Mouse (Mus musculus) thymus, postnatal 4 days (tissue): Measurements from ENCODE around the gene Figla.

Experiments used
- DNase-seq: peaks from one replicate; pipeline ENCODE4 v3.0.0; 2021

The Figla gene

DNA sequence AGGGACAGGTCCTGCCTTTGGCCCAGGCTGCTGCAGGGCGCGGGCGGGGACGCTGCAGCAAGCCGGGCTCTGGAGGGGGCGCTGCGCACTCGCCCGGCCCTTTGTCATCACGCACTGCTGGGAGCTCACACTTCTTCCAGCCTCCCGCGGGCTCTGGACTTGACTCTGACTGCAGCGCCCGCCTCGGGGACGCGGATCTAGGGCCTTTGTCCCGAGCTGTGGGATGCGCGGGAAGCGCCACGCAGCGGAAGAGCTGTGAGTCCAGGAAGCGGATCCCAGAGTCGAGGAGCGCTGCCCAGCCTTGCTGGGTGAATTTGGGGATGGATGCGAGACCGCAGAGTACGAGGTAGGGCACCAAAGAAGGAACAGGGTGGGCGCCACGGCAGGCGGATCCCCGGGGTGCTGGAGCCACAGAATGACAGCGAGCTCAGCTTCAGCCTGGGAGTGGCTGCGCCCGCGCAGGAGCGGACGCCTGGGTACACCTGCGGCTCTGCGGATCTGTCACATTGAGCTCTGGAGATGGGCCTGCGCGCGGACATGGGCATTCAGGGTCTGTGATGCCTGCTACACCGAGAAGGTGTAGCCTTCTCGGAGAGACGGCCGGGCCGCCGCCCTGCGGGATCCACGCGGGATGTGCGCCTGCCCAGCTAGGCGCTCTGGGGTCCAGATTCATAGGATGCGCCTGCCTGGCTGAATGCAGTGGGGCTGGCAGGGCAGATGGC lies 12.8 kb downstream of the Figla start, which contains the start of gene Add2:
Gene Add2, plus strand, starts transcription at position 81 of the 722 bp plus-strand sequence.
- no peak for DNase-seq

DNA sequence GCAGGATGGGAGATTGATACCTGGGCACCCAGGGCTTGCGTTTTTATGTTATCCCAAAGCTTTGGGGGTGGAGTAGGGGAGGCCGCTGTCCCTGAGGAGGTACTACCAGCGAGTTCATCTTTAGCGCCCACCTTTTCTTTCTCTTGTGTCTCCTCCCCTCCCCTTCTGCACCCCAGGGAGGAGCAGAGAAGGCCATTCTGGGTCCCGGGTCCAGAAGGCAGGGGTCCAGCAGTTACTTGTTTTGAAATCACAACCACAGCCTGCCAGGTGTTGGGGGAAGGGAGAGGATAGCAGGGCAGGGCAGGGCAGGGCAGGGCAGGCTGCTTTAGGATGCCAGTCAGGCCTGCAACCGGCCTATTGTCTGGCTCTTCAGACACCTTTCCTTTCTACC lies 13.3 kb downstream of the Figla start:
- no peak for DNase-seq

DNA sequence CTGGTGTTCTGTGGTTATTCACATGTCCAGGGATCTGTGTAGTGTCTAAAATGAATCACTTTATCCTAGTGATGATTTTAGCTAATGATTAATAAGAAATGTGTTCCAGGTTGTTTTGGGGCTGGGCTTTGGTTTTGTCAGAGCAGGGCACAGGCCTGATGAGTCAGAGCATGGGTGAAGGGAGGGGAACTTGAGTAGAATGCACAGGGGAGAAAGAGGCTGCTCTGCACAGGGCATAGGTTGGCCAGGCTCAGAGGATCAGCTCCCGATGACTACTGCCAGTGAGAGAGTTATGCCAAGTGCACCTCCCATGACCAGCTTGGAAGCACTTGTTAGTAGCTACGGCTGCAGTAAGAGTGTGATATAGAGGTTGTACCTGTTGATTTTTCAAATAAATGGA lies 15.6 kb downstream of the Figla start:
- no peak for DNase-seq

- no peak for DNase-seq
Observed at GRCm38 (mm10) chr6:86033635-86034034, 17.7 kb downstream of the Figla start.

DNA sequence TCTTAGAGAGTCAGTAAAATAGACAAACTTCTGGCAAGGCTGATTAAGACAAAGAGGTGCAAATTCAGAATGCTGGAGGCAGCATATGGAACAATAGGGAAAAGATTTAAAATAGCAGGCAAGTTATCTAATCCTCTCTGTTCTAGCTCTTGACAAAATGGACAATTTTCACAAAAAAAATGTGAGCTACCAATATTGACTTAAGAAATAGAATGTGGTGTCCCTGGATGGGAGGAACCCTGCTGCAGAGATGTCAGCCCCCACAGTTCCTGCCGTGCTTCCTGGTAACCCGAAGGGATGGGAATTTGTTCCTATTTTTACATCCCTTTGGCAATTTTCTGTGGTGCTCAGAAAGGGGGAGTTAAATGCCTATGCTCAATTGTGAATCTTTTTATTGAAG lies 22.9 kb downstream of the Figla start:
- DNase-seq, result no peak

GRCm38 (mm10) chr6:86040140-86040539 lies 24.2 kb downstream of the Figla start:
- no peak for DNase-seq

DNA sequence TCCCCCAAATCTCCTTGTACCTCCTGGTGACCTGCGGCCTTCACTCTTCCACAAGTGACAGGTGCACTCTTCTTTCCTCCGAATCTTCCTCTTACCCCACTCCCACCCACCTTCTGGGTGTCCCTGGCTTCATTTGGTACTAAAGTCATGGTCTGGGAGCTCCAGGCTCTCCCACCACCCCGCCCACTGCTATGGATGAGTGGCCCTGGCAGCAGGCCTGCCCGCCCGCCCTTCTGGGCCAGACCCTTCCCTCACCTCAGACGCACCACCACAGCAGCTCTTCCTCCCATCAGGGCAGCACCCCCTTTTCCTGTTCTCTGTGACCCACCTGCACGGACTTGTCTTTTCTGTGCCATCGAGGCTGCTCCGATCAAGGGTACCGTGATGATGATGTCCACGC lies 31.5 kb downstream of the Figla start:
- no peak for DNase-seq

GRCm38 (mm10) chr6:86048509-86048908 lies 32.5 kb downstream of the Figla start:
- DNase-seq, result no peak

DNA sequence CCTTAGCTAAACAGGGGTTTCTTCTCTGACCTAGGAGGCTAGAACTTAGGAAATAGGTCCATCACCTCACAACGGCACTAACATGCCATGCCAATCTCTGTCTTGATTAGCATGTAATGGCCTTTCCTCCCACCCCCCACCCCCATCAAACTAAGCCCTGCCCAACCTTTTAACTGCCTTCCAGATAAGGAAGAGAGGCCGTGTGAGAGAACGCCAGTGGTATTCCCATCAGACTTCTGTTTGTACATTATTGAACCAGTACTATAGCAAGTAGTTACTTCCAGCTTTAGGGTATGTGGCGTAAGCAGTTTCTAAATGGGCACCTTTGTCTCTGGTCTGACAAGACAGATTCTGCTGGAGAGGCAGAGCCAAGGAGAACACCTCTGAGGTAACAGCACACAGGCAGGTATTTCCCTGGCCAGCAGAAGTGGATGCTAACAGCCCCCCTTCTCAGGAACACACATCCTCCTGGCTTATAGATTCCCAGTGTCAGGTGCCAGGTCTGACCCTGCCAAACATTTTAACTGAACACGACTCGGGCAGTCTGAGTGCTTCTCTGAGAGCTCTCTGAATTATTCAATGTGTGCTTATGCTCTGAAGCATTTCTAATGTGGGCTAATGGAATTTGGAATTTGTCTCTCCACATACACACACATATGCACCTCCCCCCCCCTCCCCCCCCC lies 34.8 kb downstream of the Figla start:
- no peak for DNase-seq

- no peak for DNase-seq
Observed at GRCm38 (mm10) chr6:86052032-86052459, 36.1 kb downstream of the Figla start.

GRCm38 (mm10) chr6:86052556-86052955 lies 36.6 kb downstream of the Figla start:
- DNase-seq, result no peak

DNA sequence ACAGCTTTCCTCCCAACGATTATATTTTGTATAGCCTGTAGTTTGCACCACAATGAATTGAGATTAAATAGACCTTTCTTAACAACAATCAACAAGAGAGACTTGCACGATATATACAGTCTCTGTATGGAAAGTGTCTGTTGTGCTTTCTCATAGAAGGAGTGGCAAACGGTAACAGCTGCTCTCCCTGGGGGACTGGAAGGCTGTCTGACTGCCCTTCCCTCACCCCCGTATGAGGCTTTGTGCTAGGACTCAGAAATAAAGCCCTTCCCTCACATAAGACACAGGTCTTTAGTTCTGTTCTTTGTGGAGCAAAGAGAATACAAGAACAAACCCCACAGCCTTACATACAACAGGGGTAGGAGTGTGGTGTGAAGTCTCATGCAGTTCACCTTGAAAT lies 37.1 kb downstream of the Figla start:
- DNase-seq, result no peak

DNA sequence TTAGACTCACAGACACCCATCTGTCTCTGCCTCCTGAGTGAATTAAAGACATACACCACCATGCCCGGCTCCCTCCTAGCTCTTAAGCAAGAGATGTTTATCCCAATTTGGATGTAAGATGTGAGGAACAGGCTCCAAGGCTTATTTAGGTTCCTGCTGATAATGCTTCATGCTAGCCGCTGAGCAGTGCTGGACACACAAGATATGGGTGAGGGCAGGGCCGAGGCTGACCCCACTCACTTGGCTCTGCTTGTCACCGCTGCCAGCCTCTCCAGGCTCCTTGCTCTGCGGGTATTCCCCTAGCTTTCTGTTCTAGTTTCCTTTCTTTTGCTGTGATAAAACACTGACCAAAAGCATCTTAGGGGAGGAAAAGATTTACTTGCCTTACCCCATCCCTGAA lies 37.6 kb downstream of the Figla start:
- no peak for DNase-seq

DNA sequence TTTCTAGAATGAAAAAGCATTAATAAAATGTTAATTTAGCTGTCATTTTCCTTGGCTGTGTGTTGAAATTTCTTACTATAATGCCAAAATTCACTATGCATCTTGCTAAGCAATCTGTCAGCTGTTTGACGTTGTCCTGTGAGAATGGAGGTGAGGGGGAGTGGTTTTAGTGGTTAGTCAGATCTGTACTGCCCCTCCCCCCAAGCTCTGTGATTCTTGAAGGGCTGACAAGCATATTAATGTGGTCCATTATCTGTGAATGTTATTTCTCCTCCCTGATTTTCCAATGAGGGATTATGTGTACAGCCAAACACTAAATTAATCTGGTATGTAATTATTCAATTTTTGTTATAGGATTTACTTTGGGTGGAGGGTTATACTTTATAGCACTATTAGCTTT lies 42.5 kb downstream of the Figla start:
- no peak for DNase-seq

DNA sequence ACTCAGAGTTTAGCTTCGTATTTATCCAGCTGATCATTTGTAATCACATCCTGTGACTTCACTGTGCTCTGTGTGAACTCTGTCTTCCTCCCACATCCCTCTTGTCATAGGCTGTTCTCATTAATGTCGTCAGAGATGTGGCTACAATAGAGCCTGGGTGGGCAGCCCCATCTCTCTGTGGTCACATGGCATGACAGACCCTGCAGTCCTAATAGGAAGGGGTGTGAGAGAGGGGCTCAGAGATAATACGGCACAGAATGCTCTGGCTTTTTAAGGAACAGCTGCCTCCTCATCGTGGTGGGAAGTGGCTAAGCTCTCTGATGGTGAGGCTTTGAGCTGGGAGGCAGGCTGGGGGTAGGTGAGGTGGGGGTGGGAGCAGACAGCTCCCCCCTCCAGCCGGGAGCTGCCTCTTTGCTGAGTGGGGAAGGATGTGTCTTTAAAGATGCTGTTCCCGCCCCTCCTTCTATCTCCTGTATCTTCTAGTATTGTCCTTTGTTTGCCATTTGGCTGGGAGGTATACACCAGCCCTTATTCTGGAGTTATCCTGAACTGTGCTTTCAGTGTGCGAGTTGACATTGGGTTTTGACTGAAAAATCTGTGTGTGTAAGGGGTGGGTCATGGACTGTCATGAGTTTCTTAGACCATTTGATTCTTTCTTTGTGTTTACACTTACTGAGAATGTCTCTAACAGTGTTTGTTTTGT lies 43.3 kb downstream of the Figla start:
- no peak for DNase-seq

DNA sequence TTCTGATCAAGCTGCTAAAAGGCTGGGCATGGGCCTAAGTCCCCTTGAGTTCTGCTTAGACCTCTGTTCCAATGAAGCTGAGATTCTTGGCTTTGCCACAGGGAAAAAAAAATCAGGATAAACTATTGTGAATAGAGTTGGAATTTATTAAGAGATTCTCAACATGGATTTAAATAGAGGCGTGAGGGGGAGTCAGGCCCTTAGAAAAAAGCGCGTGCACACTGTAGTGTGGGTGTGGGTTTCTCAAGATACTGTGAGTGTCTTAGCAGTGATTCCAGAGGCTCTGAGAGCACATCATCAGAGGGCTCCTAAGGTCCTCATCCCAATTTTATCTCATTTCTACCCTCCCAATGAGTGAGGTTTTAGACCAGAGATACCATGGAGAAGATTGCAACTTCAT lies 44.2 kb downstream of the Figla start:
- no peak for DNase-seq

DNA sequence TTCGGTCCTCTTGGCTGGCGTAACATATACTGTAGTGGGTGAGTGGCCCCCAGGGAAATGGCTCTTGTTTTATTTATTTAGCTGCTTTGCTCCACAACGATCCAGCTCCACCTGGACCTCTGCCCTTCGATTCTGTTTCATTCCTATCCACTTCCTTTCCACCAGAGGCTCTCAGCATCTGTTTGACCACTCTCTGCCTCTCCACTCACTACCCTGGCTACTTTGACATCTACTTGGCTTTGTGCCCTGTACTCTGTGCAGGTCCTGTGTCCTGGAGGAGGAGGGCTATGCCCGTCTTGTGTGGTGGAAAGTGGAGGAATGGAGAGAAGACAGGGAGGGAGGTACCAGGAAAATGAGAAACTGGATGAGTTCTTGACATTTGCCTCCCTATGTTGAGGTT lies 46.3 kb downstream of the Figla start:
- DNase-seq, result no peak

DNA sequence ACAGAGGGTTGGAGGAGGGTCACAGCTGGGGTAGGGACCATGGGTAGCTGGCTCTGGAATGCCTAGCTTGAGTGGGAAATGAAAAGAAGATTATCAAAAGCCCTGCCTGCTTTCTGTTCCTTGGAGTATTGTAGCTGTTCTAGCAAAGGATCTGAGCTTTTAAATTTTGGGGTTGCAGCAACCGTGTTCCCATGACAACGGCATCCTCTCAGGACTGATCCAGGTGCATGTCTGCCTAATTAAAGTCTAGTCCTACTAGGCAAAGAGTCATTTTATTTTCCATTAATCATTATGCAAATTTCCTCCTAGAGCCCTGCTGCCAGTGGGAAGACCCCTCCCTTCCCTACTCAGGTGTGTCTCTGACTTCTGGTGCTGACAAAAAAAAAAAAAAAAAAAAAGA lies 46.7 kb downstream of the Figla start:
- no peak for DNase-seq

DNA sequence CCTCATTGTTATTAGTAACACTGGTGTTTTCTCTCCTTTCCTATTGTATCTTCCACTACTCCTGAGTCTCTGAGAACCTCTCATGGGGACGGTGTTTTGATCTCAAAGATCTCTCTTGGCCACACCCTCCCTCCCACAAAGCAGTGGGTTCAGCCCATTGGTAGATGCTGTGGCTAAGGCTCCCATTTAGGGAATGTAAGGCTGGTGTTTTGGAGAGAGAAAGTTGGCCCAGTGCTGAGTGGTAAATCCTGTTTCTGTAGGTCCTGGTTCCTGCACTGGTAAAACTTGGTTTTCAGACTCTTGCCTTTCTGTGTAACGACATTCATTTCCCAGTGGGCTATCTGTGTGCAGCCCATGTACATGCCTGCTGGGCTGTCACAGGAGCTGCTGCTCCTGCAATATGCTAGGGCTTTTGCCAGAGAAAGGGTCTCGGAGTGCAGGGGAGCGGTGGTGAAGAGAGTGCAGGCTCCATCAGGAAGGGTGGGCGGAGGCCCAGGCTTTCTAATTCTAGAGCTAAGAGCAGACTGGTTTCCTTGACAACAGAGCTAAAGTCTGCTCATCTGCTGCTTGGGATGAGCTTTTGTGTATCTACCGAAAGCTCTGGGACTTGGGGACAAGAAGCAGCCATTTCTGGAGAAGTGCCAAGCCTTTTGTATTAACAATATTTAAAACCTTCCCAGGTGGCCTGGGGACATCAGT lies 48.5 kb downstream of the Figla start:
- DNase-seq, result no peak

DNA sequence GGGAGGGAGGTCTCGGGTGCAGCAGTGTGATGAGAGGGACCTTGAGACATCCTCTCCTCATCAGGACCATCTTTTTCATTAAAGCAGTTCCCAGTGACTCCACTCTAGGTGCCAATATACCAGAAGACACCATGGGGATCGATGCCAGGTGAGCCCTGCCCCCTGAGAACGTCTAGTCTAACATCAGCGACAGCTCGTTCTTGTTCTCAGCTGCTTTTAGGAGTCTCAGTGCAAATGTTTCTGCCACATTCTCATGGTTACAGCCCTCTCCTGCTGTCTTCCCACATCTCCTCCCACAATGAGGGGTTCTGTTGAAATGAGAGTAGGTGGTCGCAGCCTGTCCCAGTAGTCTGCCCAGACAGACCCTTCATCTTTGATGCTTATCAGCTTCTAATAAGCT lies 50.8 kb downstream of the Figla start:
- DNase-seq, result no peak

DNA sequence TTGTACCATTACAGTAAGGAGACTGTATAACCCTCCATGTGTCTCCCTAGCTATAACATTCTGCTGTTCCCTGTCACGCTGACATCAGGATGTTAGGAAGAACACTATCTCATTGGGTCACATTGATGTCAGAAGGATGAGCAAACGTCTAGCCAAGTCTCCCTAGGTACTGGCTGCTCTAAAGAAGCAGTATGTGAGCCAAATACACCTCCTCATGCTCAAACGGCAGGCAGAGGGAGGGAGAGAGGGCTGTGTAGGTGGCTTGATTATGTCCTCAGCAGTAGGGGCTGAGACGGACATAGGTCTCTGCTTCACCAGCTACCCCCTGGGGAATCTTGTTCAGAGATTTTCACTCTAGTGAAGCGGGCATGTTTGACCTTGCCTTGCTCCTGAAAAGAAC lies 51.2 kb downstream of the Figla start:
- DNase-seq, result no peak

- DNase-seq, result no peak
Observed at GRCm38 (mm10) chr6:86069009-86069408, 53.0 kb downstream of the Figla start.

GRCm38 (mm10) chr6:86069856-86070255 lies 53.9 kb downstream of the Figla start:
- no peak for DNase-seq

- DNase-seq, result no peak
Observed at GRCm38 (mm10) chr6:86070277-86070676, 54.3 kb downstream of the Figla start.
